Mouse (Mus musculus): ENCODE results near the gene Tufm. TPM values are rescaled to one million over a fixed set of nuclear protein-coding genes. Genes with fewer than 3 reads are reported as not detected.

The Tufm gene
- polyA plus RNA-seq, 1 experiment from 2014 or later, result 77.5 TPM

DNA sequence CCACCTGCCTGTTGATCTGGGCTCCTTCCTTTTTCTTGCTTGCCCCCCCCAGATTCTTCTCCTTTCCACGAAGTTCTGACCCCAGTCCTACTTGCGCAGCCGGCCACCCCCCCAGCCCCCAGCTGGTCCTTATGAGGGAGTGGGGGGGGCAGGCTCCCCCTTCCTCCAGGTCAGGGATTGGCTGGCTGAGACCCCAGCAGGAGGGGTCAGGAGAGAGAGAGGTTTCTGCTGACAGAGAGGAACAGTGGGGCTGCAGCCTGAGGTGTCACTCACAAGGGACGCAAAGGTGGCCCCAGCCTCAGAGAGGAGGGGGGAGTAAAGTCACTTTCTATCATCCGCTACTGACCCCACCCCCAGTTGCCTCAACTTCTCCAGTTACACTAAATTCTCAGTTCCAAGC is 24.2 kb upstream of the Tufm start, which contains the start of gene Atp2a1:
Gene Atp2a1, minus strand, starts transcription at position 105 of the 400 bp plus-strand sequence.
- no peak for TF ChIP-seq CTCF (IDR thresholded peaks at IDR 0.05; ENCODE audit: low read depth)
- no peak for TF ChIP-seq EP300 (optimal IDR thresholded peaks at IDR 0.05)
- Histone ChIP-seq H3K4me2 (replicated peaks; ENCODE audit: low read depth) (no peak within 1 kb of the TSS), H3K36me3 (ENCODE audit: control insufficient read depth, insufficient read depth, low read length) (peaks cover 12% of the 10 kb centered on the region), H3K4me3 (ENCODE audit: low read depth, low read length) (no peak within 1 kb of the TSS), H3K27me3 (ENCODE audit: control insufficient read depth, insufficient read depth, low read length) (no peaks in the 10 kb centered on the region), H3K4me1 (replicated peaks; ENCODE audit: control insufficient read depth, insufficient read depth) (peaks cover 10% of the 10 kb centered on the region; the same call in 1 of the 2 replicates), H3K27ac (replicated peaks) (no peak within 1 kb of the TSS), H3K9ac (ENCODE audit: low read length) (no peak within 1 kb of the TSS), H3K9me3 (ENCODE audit: control insufficient read depth, low read length) (no peaks in the 10 kb centered on the region)
- WGBS, result 50% methylated on average over 5 of the region's 5 CpGs
- ATAC-seq (ENCODE audit: low FRiP score, low TSS enrichment) (no peak), DNase-seq (ENCODE audit: low spot score) (no peak)

DNA sequence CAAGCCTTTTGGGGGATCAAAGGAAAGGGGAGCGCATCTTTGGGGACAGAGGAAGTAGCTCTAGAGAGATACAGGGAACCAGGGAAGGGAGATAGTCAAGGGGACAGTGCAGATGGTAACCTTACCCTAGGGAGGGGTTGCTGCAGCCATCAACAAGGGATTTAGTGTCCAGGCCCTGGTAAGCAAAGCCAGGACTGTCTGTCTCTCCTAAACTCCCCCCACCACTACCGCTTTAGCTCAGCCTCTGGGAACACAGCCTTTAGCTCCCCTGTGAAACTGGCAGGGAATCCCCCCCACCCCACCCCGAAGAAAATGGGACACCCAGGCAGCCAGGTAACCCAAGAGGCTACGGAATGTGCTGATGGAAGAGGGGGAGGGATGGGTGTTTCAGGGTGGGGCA is 23.6 kb upstream of the Tufm start:
- Histone ChIP-seq H3K4me1 (replicated peaks; ENCODE audit: control insufficient read depth, insufficient read depth) (peaks cover 10% of the 10 kb centered on the region; the same call in 1 of the 2 replicates), H3K9me3 (ENCODE audit: control insufficient read depth, low read length) (no peaks in the 10 kb centered on the region), H3K36me3 (ENCODE audit: control insufficient read depth, insufficient read depth, low read length) (peaks cover 12% of the 10 kb centered on the region), H3K4me3 (ENCODE audit: low read depth, low read length) (no peak overlapping the region), H3K9ac (ENCODE audit: low read length) (no peak overlapping the region), H3K4me2 (replicated peaks; ENCODE audit: low read depth) (no peak overlapping the region), H3K27me3 (ENCODE audit: control insufficient read depth, insufficient read depth, low read length) (no peaks in the 10 kb centered on the region), H3K27ac (replicated peaks) (no peak overlapping the region)
- no peak for DNase-seq (ENCODE audit: low spot score)
- 64% methylated on average over 4 of the region's 4 CpGs for WGBS
- TF ChIP-seq EP300 (optimal IDR thresholded peaks at IDR 0.05) (no peak), CTCF (IDR thresholded peaks at IDR 0.05; ENCODE audit: low read depth) (no peak)
- ATAC-seq (ENCODE audit: low FRiP score, low TSS enrichment), result no peak

DNA sequence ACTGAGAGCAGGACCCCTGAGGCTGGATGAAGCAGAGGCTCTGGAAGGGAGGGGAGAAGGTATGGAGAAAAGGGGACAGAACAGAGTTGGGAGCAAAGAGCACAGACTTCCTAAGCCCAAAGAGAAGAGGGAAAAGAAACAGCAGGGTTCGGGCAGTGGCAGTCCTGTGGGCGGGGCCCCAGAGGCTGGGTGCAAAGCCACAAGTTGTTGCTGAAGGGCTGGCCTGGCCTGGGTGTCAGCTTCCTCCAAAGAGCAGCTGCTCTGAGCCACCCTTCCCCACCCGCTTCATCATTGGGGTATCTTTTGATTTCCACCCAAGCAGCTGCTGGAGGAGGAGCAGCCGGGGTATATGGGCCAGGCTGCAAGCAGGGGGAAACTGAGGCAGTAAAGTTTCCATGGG is 23.0 kb upstream of the Tufm start:
- DNase-seq (ENCODE audit: low spot score), result no peak
- Histone ChIP-seq H3K27me3 (ENCODE audit: control insufficient read depth, insufficient read depth, low read length) (no peaks in the 10 kb centered on the region), H3K4me3 (ENCODE audit: low read depth, low read length) (no peak overlapping the region), H3K9me3 (ENCODE audit: control insufficient read depth, low read length) (no peaks in the 10 kb centered on the region), H3K4me1 (replicated peaks; ENCODE audit: control insufficient read depth, insufficient read depth) (peaks cover 10% of the 10 kb centered on the region; the same call in 1 of the 2 replicates), H3K27ac (replicated peaks) (no peak overlapping the region), H3K36me3 (ENCODE audit: control insufficient read depth, insufficient read depth, low read length) (peaks cover 14% of the 10 kb centered on the region), H3K9ac (ENCODE audit: low read length) (no peak overlapping the region), H3K4me2 (replicated peaks; ENCODE audit: low read depth) (no peak overlapping the region)
- ATAC-seq (ENCODE audit: low FRiP score, low TSS enrichment), result no peak; the same call in 1 of the 2 replicates
- TF ChIP-seq CTCF (IDR thresholded peaks at IDR 0.05; ENCODE audit: low read depth) (no peak), EP300 (optimal IDR thresholded peaks at IDR 0.05) (no peak)
- 55% methylated on average over 4 of the region's 4 CpGs for whole genome bisulfite sequencing

DNA sequence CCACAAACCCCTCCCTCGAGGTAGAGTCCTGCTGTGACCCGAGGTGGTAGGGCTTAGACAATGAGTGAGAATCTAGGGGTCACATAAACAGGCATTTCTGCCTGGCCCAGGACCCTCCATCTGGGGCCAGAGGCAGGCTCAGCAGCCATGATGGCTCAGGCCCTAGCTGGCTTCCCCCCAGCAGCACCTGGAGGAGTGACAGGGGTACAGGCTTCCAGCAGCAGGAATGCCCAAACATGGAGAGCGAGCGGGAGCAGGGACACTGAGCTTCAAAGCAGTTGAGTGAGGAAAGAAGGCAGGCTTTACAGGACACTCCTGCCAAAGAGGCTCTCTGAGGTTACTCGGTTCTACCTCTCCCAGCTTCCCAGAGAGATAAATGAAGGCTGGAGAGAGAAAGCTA is 22.3 kb upstream of the Tufm start:
- H3K4me2 ChIP-seq (replicated peaks; ENCODE audit: low read depth), result no peak overlapping the region

DNA sequence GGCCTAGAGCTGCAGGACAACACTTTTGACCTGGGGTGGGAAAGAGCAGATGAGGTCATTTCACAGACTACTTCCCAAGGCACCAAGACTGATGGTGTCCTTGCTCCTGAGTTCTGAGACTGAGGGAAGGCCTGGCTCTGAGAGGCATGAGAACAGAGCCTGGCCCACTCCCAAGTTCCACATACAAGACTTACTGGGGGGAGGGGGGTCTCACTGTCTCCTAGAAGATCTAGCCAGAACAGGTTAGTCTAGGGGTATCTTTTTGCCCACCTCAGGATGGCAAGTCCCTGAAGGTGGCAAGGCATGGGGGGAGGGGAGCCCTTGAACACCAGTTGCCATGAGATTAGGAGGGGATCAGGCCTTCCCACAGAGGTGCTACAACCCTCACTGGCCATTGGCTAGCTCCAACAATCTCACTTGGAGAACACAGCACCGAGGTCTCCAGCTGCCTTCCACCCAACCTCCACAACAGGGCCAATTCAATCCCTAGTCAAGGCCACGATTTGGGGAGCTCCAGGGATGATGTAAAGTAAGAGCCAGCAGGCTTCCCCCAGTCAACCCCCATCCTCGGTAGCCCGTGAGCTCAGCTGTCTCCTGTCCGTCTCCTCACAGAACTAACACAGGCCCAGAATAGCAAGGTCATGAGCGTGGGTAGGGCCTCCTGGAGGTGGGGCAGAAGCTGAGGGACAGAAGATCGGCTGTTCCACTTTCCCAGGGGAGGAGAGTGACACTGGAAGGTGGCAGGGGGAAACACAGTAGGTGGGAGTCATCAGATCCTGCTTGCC is 21.7 kb upstream of the Tufm start:
- Histone ChIP-seq H3K4me1 (replicated peaks; ENCODE audit: control insufficient read depth, insufficient read depth) (peaks cover 10% of the 10 kb centered on the region; the same call in 1 of the 2 replicates), H3K9me3 (ENCODE audit: control insufficient read depth, low read length) (no peaks in the 10 kb centered on the region), H3K9ac (ENCODE audit: low read length) (no peak overlapping the region), H3K4me3 (ENCODE audit: low read depth, low read length) (no peak overlapping the region), H3K36me3 (ENCODE audit: control insufficient read depth, insufficient read depth, low read length) (peaks cover 22% of the 10 kb centered on the region), H3K4me2 (replicated peaks; ENCODE audit: low read depth) (no peak overlapping the region), H3K27me3 (ENCODE audit: control insufficient read depth, insufficient read depth, low read length) (no peaks in the 10 kb centered on the region), H3K27ac (replicated peaks) (peak overlapping the region; percentile 35; the same call in 1 of the 2 replicates)
- ATAC-seq (ENCODE audit: low FRiP score, low TSS enrichment), result no peak
- TF ChIP-seq EP300 (optimal IDR thresholded peaks at IDR 0.05) (no peak), CTCF (IDR thresholded peaks at IDR 0.05; ENCODE audit: low read depth) (no peak)
- 25% methylated on average over 7 of the region's 7 CpGs for WGBS
- DNase-seq (ENCODE audit: low spot score), result no peak

More for the DNA sequence above, 22.3 kb upstream of the Tufm start:
- no peaks in the 10 kb centered on the region for H3K27me3 ChIP-seq (ENCODE audit: control insufficient read depth, insufficient read depth, low read length)
- peak overlapping the region; percentile 35; the same call in 1 of the 2 replicates for H3K27ac ChIP-seq (replicated peaks)
- no peak overlapping the region for H3K4me3 ChIP-seq (ENCODE audit: low read depth, low read length)
- WGBS, result 32% methylated on average over 5 of the region's 5 CpGs
- H3K36me3 ChIP-seq (ENCODE audit: control insufficient read depth, insufficient read depth, low read length), result peaks cover 21% of the 10 kb centered on the region
- no peak for DNase-seq (ENCODE audit: low spot score)
- peak; percentile 14; the same call in 1 of the 2 replicates for ATAC-seq (ENCODE audit: low FRiP score, low TSS enrichment)
- no peaks in the 10 kb centered on the region for H3K9me3 ChIP-seq (ENCODE audit: control insufficient read depth, low read length)
- TF ChIP-seq EP300 (optimal IDR thresholded peaks at IDR 0.05), result no peak
- no peak for TF ChIP-seq CTCF (IDR thresholded peaks at IDR 0.05; ENCODE audit: low read depth)
- H3K9ac ChIP-seq (ENCODE audit: low read length), result no peak overlapping the region
- H3K4me1 ChIP-seq (replicated peaks; ENCODE audit: control insufficient read depth, insufficient read depth), result peaks cover 10% of the 10 kb centered on the region; the same call in 1 of the 2 replicates

DNA sequence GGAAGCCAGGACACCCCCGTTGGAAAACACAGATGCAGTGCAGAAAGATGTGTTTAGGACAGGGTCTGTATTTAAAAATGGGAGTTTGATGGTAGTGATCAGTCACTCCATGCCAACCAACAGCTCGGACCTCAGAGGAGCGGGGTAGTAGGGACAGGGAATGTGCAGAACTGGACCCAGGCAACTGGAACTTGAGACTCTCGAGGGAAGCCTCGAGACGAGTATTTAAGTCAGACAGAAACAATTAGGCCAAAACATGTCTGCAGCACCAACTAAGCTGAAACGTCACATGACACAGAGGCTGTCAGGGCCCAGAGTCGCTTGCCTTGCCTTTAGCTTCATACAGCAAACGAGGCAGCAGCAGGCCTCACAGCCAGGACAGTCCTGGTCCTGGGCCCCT is 21.0 kb upstream of the Tufm start:
- peaks cover 10% of the 10 kb centered on the region; the same call in 1 of the 2 replicates for H3K4me1 ChIP-seq (replicated peaks; ENCODE audit: control insufficient read depth, insufficient read depth)
- no peak overlapping the region for H3K27ac ChIP-seq (replicated peaks)
- ATAC-seq (ENCODE audit: low FRiP score, low TSS enrichment) (no peak), DNase-seq (ENCODE audit: low spot score) (no peak)
- H3K9ac ChIP-seq (ENCODE audit: low read length), result no peak overlapping the region
- H3K36me3 ChIP-seq (ENCODE audit: control insufficient read depth, insufficient read depth, low read length), result peaks cover 24% of the 10 kb centered on the region
- no peaks in the 10 kb centered on the region for H3K9me3 ChIP-seq (ENCODE audit: control insufficient read depth, low read length)
- H3K4me2 ChIP-seq (replicated peaks; ENCODE audit: low read depth), result no peak overlapping the region
- H3K4me3 ChIP-seq (ENCODE audit: low read depth, low read length), result no peak overlapping the region
- WGBS, result 66% methylated on average over 9 of the region's 9 CpGs
- TF ChIP-seq CTCF (IDR thresholded peaks at IDR 0.05; ENCODE audit: low read depth) (no peak), EP300 (optimal IDR thresholded peaks at IDR 0.05) (no peak)
- H3K27me3 ChIP-seq (ENCODE audit: control insufficient read depth, insufficient read depth, low read length), result no peaks in the 10 kb centered on the region

Data from stomach, postnatal 0 days (tissue).